13 mouse cellular contexts compared by ENCODE assay signal in the genomic region with DNA sequence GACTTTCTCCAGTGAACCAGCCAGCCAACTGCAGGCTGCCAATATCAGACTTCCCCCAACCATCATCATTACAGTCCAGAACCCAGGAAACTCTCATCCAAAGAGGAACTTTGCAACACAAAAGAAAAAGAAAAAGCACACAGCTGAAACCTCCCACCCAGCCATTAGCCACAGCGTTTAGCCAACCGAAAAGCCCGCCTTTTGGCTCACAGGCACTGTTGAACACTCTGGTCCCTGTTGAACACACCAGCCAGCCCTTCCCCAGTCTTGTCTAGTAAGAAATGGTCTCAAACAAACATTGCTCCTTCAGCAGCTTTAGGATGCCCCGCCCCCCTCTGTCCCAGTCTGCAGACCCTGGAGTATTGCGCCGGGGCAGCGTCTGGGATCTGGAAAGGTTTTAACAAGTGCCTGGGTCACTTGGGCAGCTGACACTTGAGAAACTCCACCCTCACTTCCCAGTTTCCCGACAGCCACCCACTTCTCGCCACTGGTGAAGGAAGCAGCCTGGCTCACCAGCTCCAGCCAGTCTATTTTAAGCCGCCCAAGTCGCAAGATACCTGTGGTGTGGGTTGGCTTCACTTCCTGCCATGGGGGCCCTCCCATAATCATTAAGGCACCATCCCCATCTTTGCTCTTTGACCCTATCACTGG. TPM values are rescaled to one million over a fixed set of nuclear protein-coding genes. Genes with fewer than 3 reads are reported as not detected.
A peak's percentile ranks its signal among the peaks of the same experiment; 100 is the strongest.
DNase-seq lines count a peak whose midpoint lies in the region; ATAC-seq and TF ChIP-seq lines count a peak whose summit lies in the region.
"Had no signal": no experiment of that assay in that cellular context is flagged by ENCODE, and none has a peak within 500 bp of the region (broad histone marks: within the 10 kb centered on the region; RNA-seq: fewer than 3 reads in every experiment).

No protein-coding gene starts in this region.

- no peaks in the 10 kb centered on the region for H3K27me3 ChIP-seq in heart, embryonic 14.5 days (ENCODE audit: control insufficient read depth, insufficient read depth, low read length)

- peaks cover 18 to 23% of the 10 kb centered on the region in 2 experiments for H3K4me1 ChIP-seq in heart, embryonic 14.5 days (ENCODE audit: control insufficient read depth in 2 of 2, insufficient read depth in 2 of 2, low read length in 2 of 2)
- peaks cover 8 to 33% of the 10 kb centered on the region in 2 experiments for H3K4me1 ChIP-seq in ES-E14 (ENCODE audit: control insufficient read depth in 2 of 2, insufficient read depth in 2 of 2, low read length in 2 of 2, poor library complexity in 1 of 2)

- TF ChIP-seq CTCF in left cerebral cortex, adult 2 months (IDR thresholded peaks at IDR 0.05): no peak

- ATAC-seq in heart, embryonic 14.5 days (ENCODE audit: insufficient number of reproducible peaks, insufficient read depth, low FRiP score, low read depth): no peak
- ATAC-seq in megakaryocyte progenitor cell, adult 5-6 weeks (replicated peaks; ENCODE audit: poor library complexity): no peak

- in situ Hi-C loops in ES-E14 (cut with MboI; ENCODE audit: low sequenced_read_pairs in 2 of 2, unreplicated experiment in 2 of 2): no loop called here

- 39% methylated on average over 11 of the region's 11 CpGs for WGBS in heart, embryonic 14.5 days

- H3K27ac ChIP-seq in heart, embryonic 14.5 days (replicated peaks in 1 of 2; ENCODE audit: control insufficient read depth in 1 of 2, insufficient read depth in 1 of 2, low read depth in 2 of 2, low read length in 2 of 2): 0 out of 4 replicates have a peak overlapping the region, but pooled peaks of 1 of the 2 experiments have one; percentile 18
- peak overlapping the region; percentile 48 for H3K27ac ChIP-seq in ES-E14 (ENCODE audit: insufficient read depth, low read depth, low read length, poor library complexity, severe bottlenecking)
- no peak overlapping the region for H3K27ac ChIP-seq in left cerebral cortex, adult 2 months
- H3K27ac ChIP-seq: macrophage had no signal

- H3K36me3 ChIP-seq in heart, embryonic 14.5 days (ENCODE audit: control insufficient read depth, insufficient read depth, low read length): no peaks in the 10 kb centered on the region
- no peaks in the 10 kb centered on the region; the same call in 1 of the 2 replicates for H3K36me3 ChIP-seq in ES-E14 (ENCODE audit: control insufficient read depth, insufficient read depth, low read length, poor library complexity, severe bottlenecking)

- intact Hi-C loops in heart, postnatal 25 days (cut with DNase I): no loop called here
- intact Hi-C loops in left cerebral cortex, adult 2 months (cut with DNase I): no loop called here

- H3K4me3 ChIP-seq in heart, embryonic 14.5 days (ENCODE audit: control insufficient read depth in 1 of 2, insufficient read depth in 1 of 2, low read depth in 1 of 2, low read length in 2 of 2): no peak overlapping the region
- peak overlapping the region; percentile 10 to 40 for H3K4me3 ChIP-seq in ES-E14 (ENCODE audit: insufficient read depth in 1 of 2, low read depth in 1 of 2, low read length in 2 of 2, poor library complexity in 1 of 2, severe bottlenecking in 1 of 2)
- H3K4me3 ChIP-seq in left cerebral cortex, adult 2 months: no peak overlapping the region
- H3K4me3 ChIP-seq: myocyte had no signal

- peak overlapping the region; percentile 26 for H3K4me2 ChIP-seq in heart, embryonic 14.5 days (ENCODE audit: low read length)

- DNase-seq in heart, postnatal 25 days (ENCODE audit: low spot score): no peak
- DNase-seq in ES-E14 (ENCODE audit: low read depth, low spot score): peak; percentile 68
- DNase-seq in kidney, postnatal 14 days: peak; percentile 21
- DNase-seq in lung, postnatal 36 days: peak; percentile 70
- DNase-seq in left cerebral cortex, adult 2 months (ENCODE audit: extremely low spot score in 1 of 2, low spot score in 2 of 2): no peak
- DNase-seq in adrenal gland, postnatal 14 days: no peak
- DNase-seq: cerebellum, postnatal 36 days; gastrocnemius, postnatal 14 days; thymus, postnatal 14 days had no signal

- no peak overlapping the region for H3K9ac ChIP-seq in heart, embryonic 14.5 days (ENCODE audit: low read length)
- peak overlapping the region; percentile 4; the same call in 1 of the 2 replicates for H3K9ac ChIP-seq in ES-E14 (ENCODE audit: insufficient read depth, low read depth, low read length, poor library complexity, severe bottlenecking)

- no peaks in the 10 kb centered on the region for H3K9me3 ChIP-seq in heart, embryonic 14.5 days (ENCODE audit: control insufficient read depth, low read length)
- H3K9me3 ChIP-seq in ES-E14 (ENCODE audit: control insufficient read depth, insufficient read depth, low read depth, low read length): no peaks in the 10 kb centered on the region

TF ChIP-seq in ES-E14, 5 proteins besides CTCF, POLR2A, EP300 and RAD21:
- no peak for TF ChIP-seq ZC3H11A (IDR thresholded peaks at IDR 0.05; ENCODE audit: borderline replicate concordance, low read depth, low read length)
- TF ChIP-seq MAFK (IDR thresholded peaks at IDR 0.05; ENCODE audit: insufficient read depth, low read depth, low read length): no peak
- no peak for TF ChIP-seq HCFC1 (IDR thresholded peaks at IDR 0.05; ENCODE audit: borderline replicate concordance, insufficient read depth, low read length)
- TF ChIP-seq CHD2 (IDR thresholded peaks at IDR 0.05; ENCODE audit: low read depth, low read length): no peak
- no peak for TF ChIP-seq ZNF384 (IDR thresholded peaks at IDR 0.05; ENCODE audit: low read depth, low read length)

RNA-seq across cellular contexts. Expression of a gene that starts 11.6 kb away (rescaled TPM):
- polyA plus RNA-seq in heart, embryonic 14.5 days (2014; fragmentation: Nextera tagmentation; extraction: Ambion mirVana): 0.58 and 0.85 TPM in 2 replicates
- total RNA-seq in heart, postnatal 25 days (2021): under 1 TPM; 0.18 to 0.22 TPM
- total RNA-seq in ES-E14 (2012; rRNA removed): 44.3 and 122 TPM in 2 replicates
- total RNA-seq in megakaryocyte progenitor cell, adult 5-6 weeks (2015): 3.0 and 3.2 TPM in 2 replicates
- total RNA-seq in megakaryocyte progenitor cell, adult 5-6 weeks (2017): 8.0 and 15.9 TPM in 2 replicates
- 1 to 10 TPM in 1 of 2 experiments, under 1 TPM in 1; 0.87 to 1.1 TPM for total RNA-seq in left cerebral cortex, adult 2 months (2021)
- 0.70 and 1.8 TPM in 2 replicates for total RNA-seq in adrenal gland, postnatal 14 days (2021)

Comparison
In these comparisons a context has a peak if more than half of its experiments do, and no peak if none do; other contexts are left out.
1. H3K4me3 ChIP-seq: peak in ES-E14 (2 of 2); none in heart, embryonic 14.5 days (0 of 2) and left cerebral cortex, adult 2 months (single experiment).
2. DNase-seq: peak in ES-E14 (single experiment), kidney, postnatal 14 days (single experiment) and lung, postnatal 36 days (single experiment); none in heart, postnatal 25 days (single experiment), left cerebral cortex, adult 2 months (0 of 2) and adrenal gland, postnatal 14 days (single experiment).